Mouse (Mus musculus) liver, embryonic 14.5 days (tissue): ENCODE measurements around the gene Zfp648.

Experiments
- CTCF ChIP-seq: IDR thresholded peaks from 2 replicates; pipeline ENCODE4 v1.5.1; 2016; ENCODE audit warnings: antibody characterized with exemption, low read depth, control low read depth
- EP300 ChIP-seq: IDR thresholded peaks from 2 replicates; pipeline ENCODE4 v1.6.1; 2016; ENCODE audit warnings: antibody characterized with exemption, low read depth

GRCm38 (mm10) chr1:154223807-154224207 is 22.8 kb downstream of the Zfp648 start:
- no peak for TF ChIP-seq CTCF
- TF ChIP-seq EP300, result no peak
